Mouse (Mus musculus): ENCODE results near the gene Efna5. TPM values are rescaled to one million over a fixed set of nuclear protein-coding genes. Genes with fewer than 3 reads are reported as not detected.

The Efna5 gene
- polyA plus RNA-seq, 1 experiment from 2014 or later = 11.5 TPM

- 73% methylated on average over 6 of the region's 6 CpGs for WGBS
- no peak for ATAC-seq (ENCODE audit: low read depth)
- H3K36me3 ChIP-seq (ENCODE audit: control insufficient read depth, insufficient read depth, low read length) = no peaks in the 10 kb centered on the region
- no peaks in the 10 kb centered on the region for H3K9me3 ChIP-seq (ENCODE audit: control insufficient read depth, low read length)
- H3K4me3 ChIP-seq (ENCODE audit: low read length) = no peak overlapping the region
- H3K4me1 ChIP-seq (replicated peaks; ENCODE audit: control insufficient read depth, insufficient read depth, low read length) = no peaks in the 10 kb centered on the region; the same call in 1 of the 2 replicates
- no peak overlapping the region for H3K27ac ChIP-seq (ENCODE audit: low read length)
- no peaks in the 10 kb centered on the region for H3K27me3 ChIP-seq (ENCODE audit: control insufficient read depth, insufficient read depth, low read depth, low read length)
- no peak overlapping the region for H3K4me2 ChIP-seq (ENCODE audit: low read depth, low read length)
- H3K9ac ChIP-seq (ENCODE audit: low read length) = no peak overlapping the region
These were observed 67.7 kb downstream of the Efna5 start for GRCm38 (mm10) chr17:62813461-62813860.

GRCm38 (mm10) chr17:62807891-62808290, 73.2 kb downstream of the Efna5 start:
- H3K27ac ChIP-seq (ENCODE audit: low read length) = no peak overlapping the region
- no peaks in the 10 kb centered on the region for H3K36me3 ChIP-seq (ENCODE audit: control insufficient read depth, insufficient read depth, low read length)
- H3K9me3 ChIP-seq (ENCODE audit: control insufficient read depth, low read length) = no peaks in the 10 kb centered on the region
- no peaks in the 10 kb centered on the region for H3K4me1 ChIP-seq (replicated peaks; ENCODE audit: control insufficient read depth, insufficient read depth, low read length)
- no peak overlapping the region for H3K9ac ChIP-seq (ENCODE audit: low read length)
- no peak for ATAC-seq (ENCODE audit: low read depth)
- no peaks in the 10 kb centered on the region for H3K27me3 ChIP-seq (ENCODE audit: control insufficient read depth, insufficient read depth, low read depth, low read length)
- WGBS = 89% methylated on average over 4 of the region's 4 CpGs
- H3K4me2 ChIP-seq (ENCODE audit: low read depth, low read length) = no peak overlapping the region
- no peak overlapping the region for H3K4me3 ChIP-seq (ENCODE audit: low read length)

GRCm38 (mm10) chr17:62806646-62807045, 74.5 kb downstream of the Efna5 start:
- H3K4me3 ChIP-seq (ENCODE audit: low read length) = no peak overlapping the region
- H3K9ac ChIP-seq (ENCODE audit: low read length) = no peak overlapping the region
- H3K36me3 ChIP-seq (ENCODE audit: control insufficient read depth, insufficient read depth, low read length) = no peaks in the 10 kb centered on the region
- no peaks in the 10 kb centered on the region for H3K9me3 ChIP-seq (ENCODE audit: control insufficient read depth, low read length)
- WGBS = 73% methylated on average over 6 of the region's 6 CpGs
- H3K27me3 ChIP-seq (ENCODE audit: control insufficient read depth, insufficient read depth, low read depth, low read length) = no peaks in the 10 kb centered on the region
- no peak overlapping the region for H3K27ac ChIP-seq (ENCODE audit: low read length)
- H3K4me1 ChIP-seq (replicated peaks; ENCODE audit: control insufficient read depth, insufficient read depth, low read length) = no peaks in the 10 kb centered on the region
- no peak for ATAC-seq (ENCODE audit: low read depth)
- no peak overlapping the region for H3K4me2 ChIP-seq (ENCODE audit: low read depth, low read length)

- WGBS = 66% methylated on average over 6 of the region's 6 CpGs
- H3K27me3 ChIP-seq (ENCODE audit: control insufficient read depth, insufficient read depth, low read depth, low read length) = no peaks in the 10 kb centered on the region
These were observed 78.4 kb downstream of the Efna5 start for GRCm38 (mm10) chr17:62802748-62803147.

GRCm38 (mm10) chr17:62797272-62797671, 83.8 kb downstream of the Efna5 start:
- no peaks in the 10 kb centered on the region for H3K27me3 ChIP-seq (ENCODE audit: control insufficient read depth, insufficient read depth, low read depth, low read length)
- H3K9ac ChIP-seq (ENCODE audit: low read length) = no peak overlapping the region
- 92% methylated on average over 3 of the region's 3 CpGs for WGBS
- no peak overlapping the region for H3K4me3 ChIP-seq (ENCODE audit: low read length)
- no peak overlapping the region for H3K4me2 ChIP-seq (ENCODE audit: low read depth, low read length)
- no peaks in the 10 kb centered on the region for H3K9me3 ChIP-seq (ENCODE audit: control insufficient read depth, low read length)
- no peaks in the 10 kb centered on the region for H3K36me3 ChIP-seq (ENCODE audit: control insufficient read depth, insufficient read depth, low read length)
- H3K4me1 ChIP-seq (replicated peaks; ENCODE audit: control insufficient read depth, insufficient read depth, low read length) = no peaks in the 10 kb centered on the region
- H3K27ac ChIP-seq (ENCODE audit: low read length) = no peak overlapping the region
- ATAC-seq (ENCODE audit: low read depth) = no peak

More at GRCm38 (mm10) chr17:62802748-62803147, 78.4 kb downstream of the Efna5 start:
- H3K36me3 ChIP-seq (ENCODE audit: control insufficient read depth, insufficient read depth, low read length) = no peaks in the 10 kb centered on the region
- H3K4me1 ChIP-seq (replicated peaks; ENCODE audit: control insufficient read depth, insufficient read depth, low read length) = no peaks in the 10 kb centered on the region
- no peaks in the 10 kb centered on the region for H3K9me3 ChIP-seq (ENCODE audit: control insufficient read depth, low read length)
- ATAC-seq (ENCODE audit: low read depth) = no peak
- H3K27ac ChIP-seq (ENCODE audit: low read length) = no peak overlapping the region
- H3K4me3 ChIP-seq (ENCODE audit: low read length) = no peak overlapping the region
- H3K9ac ChIP-seq (ENCODE audit: low read length) = no peak overlapping the region
- H3K4me2 ChIP-seq (ENCODE audit: low read depth, low read length) = no peak overlapping the region

- H3K9ac ChIP-seq (ENCODE audit: low read length) = no peak overlapping the region
- H3K27ac ChIP-seq (ENCODE audit: low read length) = no peak overlapping the region
- H3K4me1 ChIP-seq (replicated peaks; ENCODE audit: control insufficient read depth, insufficient read depth, low read length) = no peaks in the 10 kb centered on the region; the same call in 1 of the 2 replicates
- H3K27me3 ChIP-seq (ENCODE audit: control insufficient read depth, insufficient read depth, low read depth, low read length) = no peaks in the 10 kb centered on the region
- H3K4me2 ChIP-seq (ENCODE audit: low read depth, low read length) = no peak overlapping the region
- no peak for ATAC-seq (ENCODE audit: low read depth)
- no peaks in the 10 kb centered on the region for H3K9me3 ChIP-seq (ENCODE audit: control insufficient read depth, low read length)
- 45% methylated on average over 15 of the region's 15 CpGs for WGBS
- no peaks in the 10 kb centered on the region for H3K36me3 ChIP-seq (ENCODE audit: control insufficient read depth, insufficient read depth, low read length)
- no peak overlapping the region for H3K4me3 ChIP-seq (ENCODE audit: low read length)
These were observed 91.5 kb downstream of the Efna5 start for GRCm38 (mm10) chr17:62789291-62790290.

GRCm38 (mm10) chr17:62788783-62789182, 92.3 kb downstream of the Efna5 start:
- H3K4me2 ChIP-seq (ENCODE audit: low read depth, low read length) = no peak overlapping the region
- 60% methylated on average over 6 of the region's 6 CpGs for WGBS
- ATAC-seq (ENCODE audit: low read depth) = no peak

GRCm38 (mm10) chr17:62787855-62788254, 93.3 kb downstream of the Efna5 start:
- Histone ChIP-seq H3K9me3 (ENCODE audit: control insufficient read depth, low read length) (no peaks in the 10 kb centered on the region), H3K4me3 (ENCODE audit: low read length) (no peak overlapping the region), H3K27ac (ENCODE audit: low read length) (no peak overlapping the region), H3K27me3 (ENCODE audit: control insufficient read depth, insufficient read depth, low read depth, low read length) (no peaks in the 10 kb centered on the region), H3K4me2 (ENCODE audit: low read depth, low read length) (no peak overlapping the region), H3K4me1 (replicated peaks; ENCODE audit: control insufficient read depth, insufficient read depth, low read length) (peaks cover 6% of the 10 kb centered on the region), H3K9ac (ENCODE audit: low read length) (no peak overlapping the region), H3K36me3 (ENCODE audit: control insufficient read depth, insufficient read depth, low read length) (no peaks in the 10 kb centered on the region)
- ATAC-seq (ENCODE audit: low read depth) = no peak
- 70% methylated on average over 3 of the region's 3 CpGs for WGBS

More at GRCm38 (mm10) chr17:62788783-62789182, 92.3 kb downstream of the Efna5 start:
- no peaks in the 10 kb centered on the region for H3K27me3 ChIP-seq (ENCODE audit: control insufficient read depth, insufficient read depth, low read depth, low read length)
- no peaks in the 10 kb centered on the region for H3K9me3 ChIP-seq (ENCODE audit: control insufficient read depth, low read length)
- no peak overlapping the region for H3K27ac ChIP-seq (ENCODE audit: low read length)
- peaks cover under 1% of the 10 kb centered on the region; the same call in 1 of the 2 replicates for H3K4me1 ChIP-seq (replicated peaks; ENCODE audit: control insufficient read depth, insufficient read depth, low read length)
- no peak overlapping the region for H3K9ac ChIP-seq (ENCODE audit: low read length)
- H3K36me3 ChIP-seq (ENCODE audit: control insufficient read depth, insufficient read depth, low read length) = no peaks in the 10 kb centered on the region
- H3K4me3 ChIP-seq (ENCODE audit: low read length) = no peak overlapping the region

- no peaks in the 10 kb centered on the region for H3K36me3 ChIP-seq (ENCODE audit: control insufficient read depth, insufficient read depth, low read length)
- H3K9ac ChIP-seq (ENCODE audit: low read length) = no peak overlapping the region
- peaks cover 8% of the 10 kb centered on the region for H3K4me1 ChIP-seq (replicated peaks; ENCODE audit: control insufficient read depth, insufficient read depth, low read length)
- no peak overlapping the region for H3K27ac ChIP-seq (ENCODE audit: low read length)
- H3K4me3 ChIP-seq (ENCODE audit: low read length) = no peak overlapping the region
- H3K27me3 ChIP-seq (ENCODE audit: control insufficient read depth, insufficient read depth, low read depth, low read length) = no peaks in the 10 kb centered on the region
- H3K4me2 ChIP-seq (ENCODE audit: low read depth, low read length) = no peak overlapping the region
- ATAC-seq (ENCODE audit: low read depth) = no peak
- no peaks in the 10 kb centered on the region for H3K9me3 ChIP-seq (ENCODE audit: control insufficient read depth, low read length)
- WGBS = 50% methylated on average over 7 of the region's 7 CpGs
These were observed 94.6 kb downstream of the Efna5 start for GRCm38 (mm10) chr17:62786602-62786907.
